Mouse (Mus musculus) testis, postnatal 10 days (tissue): Measurements from ENCODE around the gene Flywch1.

Experiments used
- DNase-seq: peaks from one replicate; pipeline ENCODE4 v3.0.0; 2021; ENCODE audit warnings: low spot score

The Flywch1 gene

GRCm38 (mm10) chr17:23744076-23744475, 27.3 kb downstream of the Flywch1 start:
- DNase-seq: no peak

- no peak for DNase-seq
Observed at GRCm38 (mm10) chr17:23742941-23743340, 28.5 kb downstream of the Flywch1 start.

- DNase-seq: no peak
Observed at GRCm38 (mm10) chr17:23742210-23742793, 29.1 kb downstream of the Flywch1 start.

- DNase-seq: no peak
Observed at GRCm38 (mm10) chr17:23741359-23742209, 29.8 kb downstream of the Flywch1 start.

- DNase-seq: no peak
Observed at GRCm38 (mm10) chr17:23740598-23741021, 30.8 kb downstream of the Flywch1 start, which contains the start of gene Paqr4. Paqr4 (minus strand) TSS chr17:23740867.

GRCm38 (mm10) chr17:23740136-23740584, 31.2 kb downstream of the Flywch1 start:
- DNase-seq: peak; percentile 87

GRCm38 (mm10) chr17:23739202-23740135, 31.9 kb downstream of the Flywch1 start:
- no peak for DNase-seq

- DNase-seq: no peak
Observed at GRCm38 (mm10) chr17:23738836-23739201, 32.6 kb downstream of the Flywch1 start.

GRCm38 (mm10) chr17:23737493-23738445, 33.6 kb downstream of the Flywch1 start:
- no peak for DNase-seq

- no peak for DNase-seq
Observed at GRCm38 (mm10) chr17:23734341-23734740, 37.1 kb downstream of the Flywch1 start.

GRCm38 (mm10) chr17:23730441-23730840, 41.0 kb downstream of the Flywch1 start:
- no peak for DNase-seq

GRCm38 (mm10) chr17:23726758-23727142, 44.7 kb downstream of the Flywch1 start:
- DNase-seq: peak; percentile 78

GRCm38 (mm10) chr17:23725999-23726757, 45.2 kb downstream of the Flywch1 start, which contains the start of gene Pkmyt1:
Pkmyt1 (plus strand) TSS chr17:23726336.
- DNase-seq: peak; percentile 98

- no peak for DNase-seq
Observed at GRCm38 (mm10) chr17:23725477-23725876, 45.9 kb downstream of the Flywch1 start.

- DNase-seq: no peak
Observed at GRCm38 (mm10) chr17:23722376-23723125, 48.9 kb downstream of the Flywch1 start, which contains the start of gene 1520401A03Rik. 1520401A03Rik (minus strand) TSS chr17:23722783.

- DNase-seq: no peak
Observed at GRCm38 (mm10) chr17:23721886-23722285, 49.5 kb downstream of the Flywch1 start.

- no peak for DNase-seq
Observed at GRCm38 (mm10) chr17:23719455-23719854, 51.9 kb downstream of the Flywch1 start.

- no peak for DNase-seq
Observed at GRCm38 (mm10) chr17:23717003-23717402, 54.4 kb downstream of the Flywch1 start.

- DNase-seq: peak; percentile 88
Observed at GRCm38 (mm10) chr17:23706212-23706611, 65.2 kb downstream of the Flywch1 start.
